Mouse (Mus musculus) hematopoietic stem cell, adult 5-6 weeks (primary cell): ENCODE data around the gene Ccdc40. TPM values are rescaled to one million over a fixed set of nuclear protein-coding genes. Genes with fewer than 3 reads are reported as not detected.
"Not testable (repeated sequence)": the region's sequence is repeated elsewhere in the genome, so short reads cannot be mapped to it uniquely, and the experiment has no call there.

Source experiments
- ATAC-seq, 2 experiments: fragments of 125-278 bp in 1 of 2; replicated peaks in 1 of 2; 2 replicates each; pipeline ENCODE4 v1.8.0; 2016 to 2017; ENCODE audit warnings: inconsistent platforms in 2 of 2, mild to moderate bottlenecking in 2 of 2, moderate number of reproducible peaks in 2 of 2, low read depth in 1 of 2, moderate TSS enrichment in 1 of 2; ENCODE audit not compliant: low FRiP score in 2 of 2, poor library complexity in 2 of 2, severe bottlenecking in 2 of 2, insufficient read depth in 1 of 2, low TSS enrichment in 1 of 2
- total RNA-seq: library from RNA; stranded (forward); fragments of 172-1452, 232-1000 nt; gene quantifications from 2 replicates; pipeline ENCODE4 v1.2.3, GENCODE M21; 2017

Ccdc40 gene
- total RNA-seq, 1 experiment from 2014 or later: 16.1 TPM

- ATAC-seq: no peak
These were observed 3.4 kb upstream of the Ccdc40 start for GRCm38 (mm10) chr11:119224926-119225325.

GRCm38 (mm10) chr11:119225634-119226033 lies 2.7 kb upstream of the Ccdc40 start:
- no peak for ATAC-seq

- no peak for ATAC-seq
These were observed 781 bp upstream of the Ccdc40 start for GRCm38 (mm10) chr11:119227591-119227990.

GRCm38 (mm10) chr11:119228846-119229626 lies 664 bp downstream of the Ccdc40 start:
- peak; percentile 81 to 83 for ATAC-seq

- no peak for ATAC-seq
These were observed 6.4 kb downstream of the Ccdc40 start for GRCm38 (mm10) chr11:119234770-119235169.

GRCm38 (mm10) chr11:119235596-119235995 lies 7.2 kb downstream of the Ccdc40 start:
- peak in 1 of 2 experiments; percentile 33; a peak in 2 of 4 replicates for ATAC-seq

- no peak for ATAC-seq
These were observed 8.0 kb downstream of the Ccdc40 start for GRCm38 (mm10) chr11:119236354-119236753.

- ATAC-seq: no peak
These were observed 8.6 kb downstream of the Ccdc40 start for GRCm38 (mm10) chr11:119237007-119237406.

- peak; percentile 71 to 79 for ATAC-seq
These were observed 9.4 kb downstream of the Ccdc40 start for GRCm38 (mm10) chr11:119237568-119238304.

GRCm38 (mm10) chr11:119238305-119238721 lies 9.9 kb downstream of the Ccdc40 start:
- peak; percentile 50 to 54; a peak in 3 of 4 replicates for ATAC-seq

- ATAC-seq: no peak
These were observed 11.1 kb downstream of the Ccdc40 start for GRCm38 (mm10) chr11:119239480-119239879.

GRCm38 (mm10) chr11:119245543-119245942 lies 17.2 kb downstream of the Ccdc40 start:
- not testable (repeated sequence) for ATAC-seq

- ATAC-seq: peak; percentile 51 to 55
These were observed 20.6 kb downstream of the Ccdc40 start for GRCm38 (mm10) chr11:119249011-119249410.

- no peak for ATAC-seq
These were observed 22.6 kb downstream of the Ccdc40 start for GRCm38 (mm10) chr11:119250998-119251397.

GRCm38 (mm10) chr11:119252854-119253541 lies 24.6 kb downstream of the Ccdc40 start:
- ATAC-seq: peak; percentile 85 to 86

- ATAC-seq: not testable (repeated sequence)
These were observed 28.2 kb downstream of the Ccdc40 start for GRCm38 (mm10) chr11:119256557-119256956.

GRCm38 (mm10) chr11:119258216-119258571 lies 29.8 kb downstream of the Ccdc40 start:
- no peak for ATAC-seq
